Mouse (Mus musculus) neural tube, embryonic 11.5 days (tissue): ENCODE results near the gene Tuba3a. TPM values are rescaled to one million over a fixed set of nuclear protein-coding genes. Genes with fewer than 3 reads are reported as not detected.
"Not testable (repeated sequence)": the region's sequence is repeated elsewhere in the genome, so short reads cannot be mapped to it uniquely, and the experiment has no call there.

ENCODE experiments used
- ATAC-seq: fragments of 200-750 bp; cut with Nextera tagmentation; 2 replicates; pipeline ENCODE4 v1.8.0; 2017; ENCODE audit warnings: moderate number of reproducible peaks, mild to moderate bottlenecking, moderate TSS enrichment, moderate library complexity; ENCODE audit not compliant: insufficient read depth, low FRiP score, low TSS enrichment
- DNase-seq: peaks from one replicate; pipeline ENCODE4 v3.0.0-alpha.2; 2015; ENCODE audit warnings: low spot score
- H3K27ac ChIP-seq: fragments of 300-500 bp; sonication (generic); 2 replicates; pipeline ENCODE4 v1.5.1; 2014; ENCODE audit warnings: low read depth, mild to moderate bottlenecking, low read length
- H3K27me3 ChIP-seq: fragments of 300-500 bp; sonication (generic); 2 replicates; pipeline ENCODE4 v1.6.1; 2014; ENCODE audit warnings: mild to moderate bottlenecking, low read length, mixed read lengths; ENCODE audit not compliant: control insufficient read depth, insufficient read depth
- H3K36me3 ChIP-seq: fragments of 300-500 bp; sonication (generic); 2 replicates; pipeline ENCODE4 v1.6.1; 2014; ENCODE audit warnings: mild to moderate bottlenecking, low read length, moderate library complexity, mixed read lengths; ENCODE audit not compliant: control insufficient read depth, insufficient read depth
- H3K4me1 ChIP-seq: fragments of 300-500 bp; sonication (generic); 2 replicates; pipeline ENCODE4 v1.6.1; 2014; ENCODE audit warnings: low read length, mixed read lengths; ENCODE audit not compliant: control insufficient read depth, insufficient read depth
- H3K4me2 ChIP-seq: fragments of 300-500 bp; sonication (generic); 2 replicates; pipeline ENCODE4 v1.6.1; 2014; ENCODE audit warnings: low read depth, mild to moderate bottlenecking, moderate library complexity
- H3K4me3 ChIP-seq: fragments of 300-500 bp; sonication (generic); 2 replicates; pipeline ENCODE4 v1.5.1; 2014; ENCODE audit warnings: low read depth, low read length
- H3K9ac ChIP-seq: fragments of 300-500 bp; sonication (generic); 2 replicates; pipeline ENCODE4 v1.6.1; 2014; ENCODE audit warnings: mild to moderate bottlenecking, low read length
- H3K9me3 ChIP-seq: fragments of 300-500 bp; sonication (generic); 2 replicates; pipeline ENCODE4 v1.6.1; 2016; ENCODE audit warnings: low read length; ENCODE audit not compliant: control insufficient read depth
- WGBS: fragments of 180-500 bp; shearing (Covaris S2); extraction: QIAGEN DNeasy Blood & Tissue Kit; methylation state at CpG from one replicate; pipeline ENCODE4 v1.1.7; 2014; 5-methylcytosine and 5-hydroxymethylcytosine counted together
- polyA plus RNA-seq: library from polyadenylated mRNA; unstranded; fragments of >200 nt; fragmentation: Nextera tagmentation; extraction: Ambion mirVana; gene quantifications from 2 replicates; pipeline ENCODE4 v1.2.1, GENCODE M21; 2014

Tuba3a gene
- polyA plus RNA-seq, 1 experiment from 2014 or later = 0.15 TPM

- ATAC-seq, H3K9ac ChIP-seq, DNase-seq, H3K27me3 ChIP-seq, H3K36me3 ChIP-seq, H3K4me2 ChIP-seq, H3K27ac ChIP-seq, H3K4me3 ChIP-seq, H3K9me3 ChIP-seq, H3K4me1 ChIP-seq: not testable (repeated sequence)
- WGBS = 74% methylated on average over 6 of the region's 6 CpGs
Measured at GRCm38 (mm10) chr6:125266600-125266999, 19.2 kb downstream of the Tuba3a start.

DNA sequence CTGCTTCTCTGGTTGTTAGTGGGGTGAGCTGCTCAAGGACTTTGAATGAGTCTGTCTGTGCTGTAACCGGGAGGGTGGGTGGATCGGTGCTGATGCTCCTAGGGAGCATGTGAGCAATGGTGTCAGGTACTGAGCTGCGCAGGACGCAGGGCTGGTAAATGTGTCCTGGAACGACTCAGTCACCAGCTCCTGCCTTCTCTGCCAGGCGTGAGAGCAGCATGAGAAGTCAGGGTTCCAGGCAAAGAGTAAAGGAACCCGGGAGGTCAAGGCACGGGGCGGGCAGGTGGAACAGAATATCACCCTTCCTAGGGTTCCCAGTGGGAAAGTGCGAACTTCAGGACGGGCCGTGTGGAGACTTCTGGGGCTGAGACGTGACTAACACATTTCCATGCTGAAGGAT is 19.8 kb downstream of the Tuba3a start:
- no peak overlapping the region for H3K9ac ChIP-seq
- ATAC-seq = no peak
- no peaks in the 10 kb centered on the region for H3K4me1 ChIP-seq
- no peak overlapping the region for H3K4me2 ChIP-seq
- no peaks in the 10 kb centered on the region for H3K36me3 ChIP-seq
- H3K27me3 ChIP-seq = no peaks in the 10 kb centered on the region
- no peak overlapping the region for H3K4me3 ChIP-seq
- no peak for DNase-seq
- 78% methylated on average over 13 of the region's 13 CpGs for WGBS
- no peaks in the 10 kb centered on the region for H3K9me3 ChIP-seq
- no peak overlapping the region for H3K27ac ChIP-seq

GRCm38 (mm10) chr6:125265239-125265638 is 20.6 kb downstream of the Tuba3a start:
- WGBS = 54% methylated on average over 10 of the region's 10 CpGs
- Histone ChIP-seq H3K27ac (no peak overlapping the region), H3K27me3 (no peaks in the 10 kb centered on the region), H3K4me2 (no peak overlapping the region), H3K9ac (no peak overlapping the region), H3K36me3 (no peaks in the 10 kb centered on the region), H3K4me3 (no peak overlapping the region), H3K9me3 (no peaks in the 10 kb centered on the region), H3K4me1 (no peaks in the 10 kb centered on the region)
- no peak for ATAC-seq
- DNase-seq = no peak

- ATAC-seq (no peak), DNase-seq (no peak)
- H3K27ac ChIP-seq = no peak overlapping the region
- no peaks in the 10 kb centered on the region for H3K4me1 ChIP-seq
- no peaks in the 10 kb centered on the region for H3K36me3 ChIP-seq
- no peak overlapping the region for H3K4me3 ChIP-seq
- 85% methylated on average over 9 of the region's 9 CpGs for WGBS
- H3K27me3 ChIP-seq = no peaks in the 10 kb centered on the region
- no peak overlapping the region for H3K4me2 ChIP-seq
- H3K9ac ChIP-seq = no peak overlapping the region
- H3K9me3 ChIP-seq = no peaks in the 10 kb centered on the region
Measured at GRCm38 (mm10) chr6:125264219-125264618, 21.6 kb downstream of the Tuba3a start.

- Histone ChIP-seq H3K9ac (no peak overlapping the region), H3K4me3 (no peak overlapping the region), H3K9me3 (no peaks in the 10 kb centered on the region), H3K4me1 (no peaks in the 10 kb centered on the region), H3K36me3 (no peaks in the 10 kb centered on the region), H3K27ac (no peak overlapping the region), H3K27me3 (no peaks in the 10 kb centered on the region), H3K4me2 (no peak overlapping the region)
- DNase-seq = no peak
- ATAC-seq = no peak
- 86% methylated on average over 10 of the region's 10 CpGs for WGBS
Measured at GRCm38 (mm10) chr6:125260006-125260555, 25.8 kb downstream of the Tuba3a start.

DNA sequence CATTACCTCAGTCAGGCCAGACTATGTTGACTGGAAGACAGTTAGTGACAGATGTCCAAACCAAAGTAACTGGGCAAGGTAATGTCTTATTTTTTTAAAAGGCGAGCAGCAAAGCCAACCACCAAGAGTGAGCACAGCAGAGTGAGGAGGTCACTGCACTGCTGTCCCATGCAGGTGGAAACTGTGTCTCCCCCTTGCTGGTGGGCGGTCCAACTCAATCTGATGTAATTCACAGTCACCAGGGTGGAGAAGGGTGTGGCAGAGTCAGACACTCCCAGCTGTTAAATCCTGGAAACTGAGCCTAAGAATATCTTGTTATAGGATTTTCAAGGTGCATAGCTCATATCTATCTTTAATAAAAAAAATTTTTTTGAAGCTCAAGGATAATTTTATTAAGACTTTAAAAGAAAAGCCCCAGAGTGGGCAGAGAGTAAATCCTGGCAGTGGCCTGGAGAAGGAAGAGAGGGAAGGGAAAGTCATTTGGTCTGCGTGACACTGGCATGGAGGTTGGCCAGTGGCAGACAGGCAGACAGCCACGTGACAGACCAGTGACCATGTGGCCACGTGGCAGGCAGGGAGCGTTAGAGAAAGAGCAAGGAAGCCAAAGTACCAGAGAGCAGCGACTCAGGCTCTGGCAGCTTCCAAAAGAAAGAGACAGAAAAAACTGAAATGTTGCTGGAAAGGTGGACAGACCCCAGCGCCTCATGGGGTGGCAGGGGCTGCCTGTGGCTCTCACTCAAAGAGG is 29.4 kb downstream of the Tuba3a start:
- 80% methylated on average over 8 of the region's 8 CpGs for WGBS
- Histone ChIP-seq H3K9me3 (no peaks in the 10 kb centered on the region), H3K36me3 (no peaks in the 10 kb centered on the region), H3K4me1 (no peaks in the 10 kb centered on the region), H3K9ac (no peak overlapping the region), H3K27ac (no peak overlapping the region), H3K27me3 (no peaks in the 10 kb centered on the region), H3K4me2 (no peak overlapping the region), H3K4me3 (no peak overlapping the region)
- DNase-seq (no peak), ATAC-seq (no peak)

DNA sequence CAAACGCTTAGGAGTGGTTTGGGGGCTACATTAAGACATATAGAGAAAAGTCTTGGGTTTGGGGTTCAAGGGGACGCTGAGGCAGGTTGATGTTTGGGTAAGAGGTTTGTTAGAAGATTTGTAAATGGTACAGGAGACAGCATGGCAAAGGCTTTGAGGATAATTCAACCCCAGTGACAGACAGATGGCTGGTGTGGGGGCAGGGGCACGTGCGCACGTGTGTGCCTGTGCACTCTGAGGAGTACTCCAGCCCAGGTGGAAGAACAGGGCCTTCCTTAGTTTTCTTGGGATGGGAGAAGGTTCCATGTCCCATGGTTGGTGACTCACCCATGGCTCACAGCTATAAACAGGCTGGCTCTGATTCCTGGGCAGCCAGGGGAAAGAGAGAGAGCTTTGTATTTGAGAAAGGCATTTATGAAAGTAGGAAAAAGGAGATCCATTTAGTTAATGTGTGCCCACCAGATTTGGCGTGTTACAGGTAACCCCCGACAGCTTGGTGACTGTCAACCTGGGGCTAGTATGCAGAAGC is 30.3 kb downstream of the Tuba3a start:
- no peak for DNase-seq
- no peaks in the 10 kb centered on the region for H3K36me3 ChIP-seq
- H3K4me1 ChIP-seq = no peaks in the 10 kb centered on the region
- H3K27ac ChIP-seq = no peak overlapping the region
- H3K4me3 ChIP-seq = no peak overlapping the region
- no peak for ATAC-seq
- H3K9ac ChIP-seq = no peak overlapping the region
- WGBS = 87% methylated on average over 7 of the region's 7 CpGs
- H3K4me2 ChIP-seq = no peak overlapping the region
- no peaks in the 10 kb centered on the region for H3K27me3 ChIP-seq
- H3K9me3 ChIP-seq = no peaks in the 10 kb centered on the region

DNA sequence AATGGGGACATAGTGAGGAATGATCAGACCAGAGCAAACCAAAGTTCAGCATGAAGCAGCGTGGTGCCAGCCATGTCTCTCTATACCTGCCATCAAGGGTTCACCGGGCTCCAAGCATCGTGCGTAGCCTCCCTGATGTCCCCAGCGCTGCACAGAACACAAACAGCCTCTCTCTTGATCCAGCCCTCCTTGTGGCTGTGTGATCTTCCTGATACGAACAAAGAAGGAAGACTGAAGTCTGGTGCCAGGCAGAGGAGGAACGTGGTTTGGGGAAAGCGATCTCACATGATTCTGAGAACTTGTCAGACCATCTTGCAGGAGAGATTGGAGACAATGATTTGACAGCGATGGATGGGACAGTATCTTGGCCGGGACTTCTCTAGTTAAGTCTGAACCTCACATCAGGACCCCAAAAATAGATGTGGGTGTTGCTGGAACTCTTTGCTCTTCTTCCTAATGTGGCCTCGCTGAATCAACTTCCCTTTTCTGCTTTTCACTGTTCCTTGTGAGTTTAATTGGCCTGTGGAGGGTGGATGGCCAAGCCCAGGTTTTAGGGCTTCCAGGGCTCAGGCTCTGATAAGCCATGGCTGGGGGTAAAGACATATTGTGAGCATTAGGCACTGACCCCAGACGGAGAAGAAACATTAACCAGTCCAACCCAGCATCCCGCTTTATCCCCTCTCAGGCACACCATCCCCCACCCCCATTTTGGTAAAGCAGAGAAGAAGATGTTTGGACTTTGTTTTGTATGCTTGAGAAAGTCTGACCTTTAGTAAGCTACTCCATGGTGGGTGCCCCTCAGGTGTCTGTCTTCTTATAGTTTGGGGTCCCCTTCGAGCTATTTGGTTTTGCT is 31.8 kb downstream of the Tuba3a start:
- 86% methylated on average over 14 of the region's 14 CpGs for WGBS
- DNase-seq = no peak
- ATAC-seq = no peak

More for the DNA sequence above, 31.8 kb downstream of the Tuba3a start:
- Histone ChIP-seq H3K4me1 (no peaks in the 10 kb centered on the region), H3K4me3 (no peak overlapping the region), H3K9ac (no peak overlapping the region), H3K4me2 (no peak overlapping the region), H3K36me3 (no peaks in the 10 kb centered on the region), H3K27ac (no peak overlapping the region), H3K9me3 (no peaks in the 10 kb centered on the region), H3K27me3 (no peaks in the 10 kb centered on the region)
